Mouse (Mus musculus) bone marrow, adult 2 months (tissue): ENCODE results near the gene Hbb-y.

ENCODE experiments used
- CTCF ChIP-seq: fragments of 200-500 bp; IDR thresholded peaks from 2 replicates; pipeline ENCODE4 v1.5.1; 2011; ENCODE audit warnings: low read length, control low read depth; ENCODE audit not compliant: control insufficient read depth, insufficient read depth
- POLR2A ChIP-seq: fragments of 200-500 bp; IDR thresholded peaks from 2 replicates; pipeline ENCODE4 v1.6.1; 2011; ENCODE audit warnings: low read depth, mild to moderate bottlenecking, control low read depth, low read length, borderline replicate concordance; ENCODE audit not compliant: control insufficient read depth

GRCm38 (mm10) chr7:103827808-103828207, 25.2 kb downstream of the Hbb-y start, which contains the start of gene Hbb-bs:
- no peak for TF ChIP-seq CTCF
- peak; percentile 56; the same call in 1 of the 2 replicates for TF ChIP-seq POLR2A
